10 mouse cellular contexts compared by ENCODE assay signal in genomic region chr13:69988319-69988718, GRCm38 (mm10).
DNase-seq lines count a peak whose midpoint lies in the region; ATAC-seq and TF ChIP-seq lines count a peak whose summit lies in the region.
"Had no signal": no experiment of that assay in that cellular context is flagged by ENCODE, and none has a peak within 500 bp of the region (broad histone marks: within the 10 kb centered on the region; RNA-seq: fewer than 3 reads in every experiment).

No protein-coding gene starts in this region.

- no peak for TF ChIP-seq CTCF in kidney, postnatal 0 days (IDR thresholded peaks at IDR 0.05; ENCODE audit: low read depth)
- TF ChIP-seq CTCF in forebrain, postnatal 0 days (IDR thresholded peaks at IDR 0.05; ENCODE audit: low read depth): no peak
- TF ChIP-seq CTCF in layer of hippocampus, adult 2 months (conservative IDR thresholded peaks at IDR 0.05): no peak

- no peaks in the 10 kb centered on the region for H3K36me3 ChIP-seq in kidney, postnatal 0 days (ENCODE audit: insufficient read depth, low read length)
- H3K36me3 ChIP-seq in neural tube, embryonic 13.5 days: no peaks in the 10 kb centered on the region
- no peaks in the 10 kb centered on the region for H3K36me3 ChIP-seq in forebrain, postnatal 0 days (ENCODE audit: insufficient read depth)
- no peaks in the 10 kb centered on the region for H3K36me3 ChIP-seq in midbrain, embryonic 16.5 days (ENCODE audit: control insufficient read depth, insufficient read depth, low read length)
- H3K36me3 ChIP-seq: liver, embryonic 13.5 days had no signal

- DNase-seq in kidney, postnatal 0 days (ENCODE audit: low spot score): peak; percentile 24
- no peak for DNase-seq in kidney, adult 9 months
- no peak for DNase-seq in neural tube, embryonic 10.5 days (ENCODE audit: extremely low spot score, low spot score)
- peak; percentile 70 for DNase-seq in forebrain, postnatal 0 days
- DNase-seq in layer of hippocampus, adult 2 months (ENCODE audit: low spot score in 2 of 2): no peak
- no peak for DNase-seq in embryo, embryonic 11 days
- DNase-seq: liver, embryonic 13.5 days had no signal

- H3K4me1 ChIP-seq in kidney, postnatal 0 days (replicated peaks; ENCODE audit: insufficient read depth, low read length): 0 out of 2 replicates have a peak, but pooled peaks cover 3% of the 10 kb centered on the region
- peaks cover 43% of the 10 kb centered on the region for H3K4me1 ChIP-seq in neural tube, embryonic 13.5 days (replicated peaks)
- peaks cover 8% of the 10 kb centered on the region; the same call in 1 of the 2 replicates for H3K4me1 ChIP-seq in forebrain, postnatal 0 days (ENCODE audit: insufficient read depth)
- peaks cover 20% of the 10 kb centered on the region for H3K4me1 ChIP-seq in midbrain, embryonic 16.5 days (ENCODE audit: control insufficient read depth, insufficient read depth, low read length)
- H3K4me1 ChIP-seq: liver, embryonic 13.5 days had no signal

- ATAC-seq in kidney, postnatal 0 days (replicated peaks; ENCODE audit: low FRiP score, low read depth): no peak
- 0 out of 2 replicates have a peak, but pooled peaks have one; percentile 37 for ATAC-seq in neural tube, embryonic 13.5 days (ENCODE audit: low read depth)
- no peak for ATAC-seq in forebrain, postnatal 0 days
- ATAC-seq in midbrain, embryonic 16.5 days: peak; percentile 27; the same call in 1 of the 2 replicates

- 39% methylated on average over 4 of the region's 4 CpGs for WGBS in kidney, postnatal 0 days
- 30% methylated on average over 4 of the region's 4 CpGs for WGBS in neural tube, embryonic 13.5 days
- 10% methylated on average over 4 of the region's 4 CpGs for whole genome bisulfite sequencing in forebrain, postnatal 0 days
- 28% methylated on average over 4 of the region's 4 CpGs for WGBS in midbrain, embryonic 16.5 days

- H3K9me3 ChIP-seq in kidney, postnatal 0 days (replicated peaks; ENCODE audit: low read length): no peaks in the 10 kb centered on the region
- H3K9me3 ChIP-seq in neural tube, embryonic 13.5 days: no peaks in the 10 kb centered on the region
- no peaks in the 10 kb centered on the region for H3K9me3 ChIP-seq in forebrain, postnatal 0 days (ENCODE audit: low read length)
- no peaks in the 10 kb centered on the region for H3K9me3 ChIP-seq in midbrain, embryonic 16.5 days (replicated peaks; ENCODE audit: control insufficient read depth, low read length, poor library complexity, severe bottlenecking)
- H3K9me3 ChIP-seq: liver, embryonic 13.5 days had no signal

- no peak overlapping the region for H3K4me2 ChIP-seq in kidney, postnatal 0 days (ENCODE audit: low read length)
- no peak overlapping the region for H3K4me2 ChIP-seq in neural tube, embryonic 13.5 days
- H3K4me2 ChIP-seq in forebrain, postnatal 0 days (ENCODE audit: low read depth): no peak overlapping the region
- no peak overlapping the region for H3K4me2 ChIP-seq in midbrain, embryonic 16.5 days (ENCODE audit: low read length)
- H3K4me2 ChIP-seq: liver, embryonic 13.5 days had no signal

- no peak overlapping the region for H3K4me3 ChIP-seq in kidney, postnatal 0 days (replicated peaks; ENCODE audit: low read depth, low read length)
- H3K4me3 ChIP-seq in neural tube, embryonic 13.5 days: no peak overlapping the region
- H3K4me3 ChIP-seq in forebrain, postnatal 0 days (ENCODE audit: low read depth, low read length): no peak overlapping the region
- no peak overlapping the region for H3K4me3 ChIP-seq in midbrain, embryonic 16.5 days (ENCODE audit: low read depth, low read length)
- no peak overlapping the region for H3K4me3 ChIP-seq in layer of hippocampus, adult 2 months
- H3K4me3 ChIP-seq: liver, embryonic 13.5 days; myocyte had no signal

- H3K27me3 ChIP-seq in kidney, postnatal 0 days (ENCODE audit: insufficient read depth, low read length): no peaks in the 10 kb centered on the region
- no peaks in the 10 kb centered on the region for H3K27me3 ChIP-seq in neural tube, embryonic 13.5 days
- no peaks in the 10 kb centered on the region for H3K27me3 ChIP-seq in forebrain, postnatal 0 days (ENCODE audit: insufficient read depth, low read length)
- H3K27me3 ChIP-seq in midbrain, embryonic 16.5 days (ENCODE audit: control insufficient read depth, insufficient read depth, low read depth, low read length): no peaks in the 10 kb centered on the region
- H3K27me3 ChIP-seq: liver, embryonic 13.5 days had no signal

- no peak overlapping the region for H3K27ac ChIP-seq in kidney, postnatal 0 days
- peak overlapping the region; percentile 82; the same call in 1 of the 2 replicates for H3K27ac ChIP-seq in neural tube, embryonic 13.5 days (replicated peaks)
- H3K27ac ChIP-seq in forebrain, postnatal 0 days (ENCODE audit: low read depth, low read length): peak overlapping the region; percentile 42; the same call in 1 of the 2 replicates
- no peak overlapping the region for H3K27ac ChIP-seq in midbrain, embryonic 16.5 days (ENCODE audit: low read length)
- H3K27ac ChIP-seq in layer of hippocampus, adult 2 months: no peak overlapping the region
- H3K27ac ChIP-seq: liver, embryonic 13.5 days had no signal

- no peak overlapping the region for H3K9ac ChIP-seq in kidney, postnatal 0 days (ENCODE audit: low read depth, low read length)
- no peak overlapping the region for H3K9ac ChIP-seq in neural tube, embryonic 13.5 days
- no peak overlapping the region for H3K9ac ChIP-seq in forebrain, postnatal 0 days
- no peak overlapping the region for H3K9ac ChIP-seq in midbrain, embryonic 16.5 days (ENCODE audit: low read depth, low read length)
- H3K9ac ChIP-seq: liver, embryonic 13.5 days had no signal

Comparison
In these comparisons a context has a peak if more than half of its experiments do, and no peak if none do; other contexts are left out.
1. DNase-seq: peak in kidney, postnatal 0 days (single experiment) and forebrain, postnatal 0 days (single experiment); none in kidney, adult 9 months (single experiment), neural tube, embryonic 10.5 days (single experiment), layer of hippocampus, adult 2 months (0 of 2) and embryo, embryonic 11 days (single experiment).
2. ATAC-seq: peak in neural tube, embryonic 13.5 days (single experiment) and midbrain, embryonic 16.5 days (single experiment); none in kidney, postnatal 0 days (single experiment) and forebrain, postnatal 0 days (single experiment).
3. H3K27ac ChIP-seq: peak in neural tube, embryonic 13.5 days (single experiment) and forebrain, postnatal 0 days (single experiment); none in kidney, postnatal 0 days (single experiment), midbrain, embryonic 16.5 days (single experiment) and layer of hippocampus, adult 2 months (single experiment).